Mouse (Mus musculus) kidney, postnatal 0 days (tissue): ENCODE results near the gene Zbtb38. TPM values are rescaled to one million over a fixed set of nuclear protein-coding genes. Genes with fewer than 3 reads are reported as not detected.

Experiments
- ATAC-seq: fragments of 200-750 bp; cut with Nextera tagmentation; replicated peaks from 2 replicates; pipeline ENCODE4 v1.8.0; 2017; ENCODE audit warnings: low read depth, moderate number of reproducible peaks, moderate TSS enrichment, moderate library complexity; ENCODE audit not compliant: low FRiP score
- DNase-seq: peaks from one replicate; pipeline ENCODE4 v3.0.0-alpha.2; 2016; ENCODE audit warnings: low spot score
- H3K27ac ChIP-seq: fragments of 300-500 bp; sonication (generic); 2 replicates; pipeline ENCODE4 v1.5.1; 2014; ENCODE audit warnings: mild to moderate bottlenecking
- H3K27me3 ChIP-seq: fragments of 300-500 bp; sonication (generic); 2 replicates; pipeline ENCODE4 v1.6.1; 2014; ENCODE audit warnings: low read length, mixed read lengths; ENCODE audit not compliant: insufficient read depth
- H3K36me3 ChIP-seq: fragments of 300-500 bp; sonication (generic); 2 replicates; pipeline ENCODE4 v1.6.1; 2014; ENCODE audit warnings: low read length, mixed read lengths; ENCODE audit not compliant: insufficient read depth
- H3K4me1 ChIP-seq: fragments of 300-500 bp; sonication (generic); replicated peaks from 2 replicates; pipeline ENCODE4 v1.6.1; 2014; ENCODE audit warnings: antibody characterized with exemption, low read length, mixed read lengths; ENCODE audit not compliant: insufficient read depth
- H3K4me2 ChIP-seq: fragments of 300-500 bp; sonication (generic); 2 replicates; pipeline ENCODE4 v1.6.1; 2014; ENCODE audit warnings: mild to moderate bottlenecking, low read length, moderate library complexity, mixed read lengths
- H3K4me3 ChIP-seq: fragments of 300-500 bp; sonication (generic); replicated peaks from 2 replicates; pipeline ENCODE4 v1.5.1; 2014; ENCODE audit warnings: low read depth, low read length
- H3K9ac ChIP-seq: fragments of 300-500 bp; sonication (generic); 2 replicates; pipeline ENCODE4 v1.6.1; 2014; ENCODE audit warnings: low read depth, low read length
- H3K9me3 ChIP-seq: fragments of 300-500 bp; sonication (generic); replicated peaks from 2 replicates; pipeline ENCODE4 v1.6.1; 2016; ENCODE audit warnings: low read length, inconsistent platforms, mixed read lengths
- CTCF ChIP-seq: IDR thresholded peaks from 2 replicates; pipeline ENCODE4 v1.5.1; 2016; ENCODE audit warnings: antibody characterized with exemption, low read depth, mild to moderate bottlenecking, moderate library complexity
- WGBS: fragments of 180-500 bp; shearing (Covaris S2); extraction: QIAGEN DNeasy Blood & Tissue Kit; methylation state at CpG from one replicate; pipeline ENCODE4 v1.1.7; 2014; 5-methylcytosine and 5-hydroxymethylcytosine counted together
- polyA plus RNA-seq: library from polyadenylated mRNA; unstranded; fragments of >200 nt; fragmentation: Nextera tagmentation; extraction: Ambion mirVana; gene quantifications from 2 replicates; pipeline ENCODE4 v1.2.1, GENCODE M21; 2015

Zbtb38 gene
- polyA plus RNA-seq, 1 experiment from 2014 or later: 28.3 TPM

DNA sequence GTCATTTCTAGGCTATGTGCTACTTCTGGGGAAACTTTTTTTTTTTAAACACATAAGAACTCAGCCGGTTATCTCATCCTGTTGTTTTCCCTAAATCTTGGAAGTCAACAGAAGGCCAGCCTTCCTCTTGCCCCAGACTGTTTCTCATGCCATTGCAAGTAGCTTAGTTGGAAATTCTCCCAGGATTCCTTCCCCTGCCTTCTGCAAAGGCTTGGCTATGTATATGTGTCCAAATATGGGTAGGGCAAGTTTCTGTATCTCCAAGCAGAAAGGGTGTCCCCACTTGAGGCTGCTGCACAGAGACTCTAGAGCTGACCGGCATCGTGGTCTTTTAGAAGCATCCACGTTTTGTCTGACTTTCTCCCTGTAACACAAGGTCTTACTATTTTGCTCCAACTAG, 63.6 kb downstream of the Zbtb38 start:
- no peak for TF ChIP-seq CTCF
- DNase-seq (peak; percentile 32), ATAC-seq (no peak)
- no peaks in the 10 kb centered on the region; the same call in 1 of the 2 replicates for H3K4me1 ChIP-seq
- H3K27ac ChIP-seq: no peak overlapping the region
- no peaks in the 10 kb centered on the region for H3K9me3 ChIP-seq
- H3K9ac ChIP-seq: no peak overlapping the region
- peaks cover 29% of the 10 kb centered on the region for H3K36me3 ChIP-seq
- 74% methylated on average over 4 of the region's 4 CpGs for WGBS
- H3K27me3 ChIP-seq: no peaks in the 10 kb centered on the region
- H3K4me2 ChIP-seq: no peak overlapping the region
- H3K4me3 ChIP-seq: no peak overlapping the region

GRCm38 (mm10) chr9:96688194-96688875, 64.3 kb downstream of the Zbtb38 start:
- H3K9me3 ChIP-seq: no peaks in the 10 kb centered on the region
- H3K36me3 ChIP-seq: peaks cover 29% of the 10 kb centered on the region
- WGBS: 69% methylated on average over 21 of the region's 21 CpGs
- no peak overlapping the region for H3K9ac ChIP-seq
- TF ChIP-seq CTCF: no peak
- no peak overlapping the region for H3K4me2 ChIP-seq
- ATAC-seq (no peak), DNase-seq (peak; percentile 39)
- no peaks in the 10 kb centered on the region for H3K27me3 ChIP-seq
- no peak overlapping the region for H3K27ac ChIP-seq
- H3K4me1 ChIP-seq: no peaks in the 10 kb centered on the region; the same call in 1 of the 2 replicates
- H3K4me3 ChIP-seq: no peak overlapping the region

- DNase-seq: no peak
- no peak for TF ChIP-seq CTCF
- Histone ChIP-seq H3K27ac (no peak overlapping the region), H3K4me2 (no peak overlapping the region), H3K27me3 (no peaks in the 10 kb centered on the region), H3K4me1 (no peaks in the 10 kb centered on the region; the same call in 1 of the 2 replicates), H3K9ac (no peak overlapping the region), H3K9me3 (no peaks in the 10 kb centered on the region), H3K36me3 (peaks cover 29% of the 10 kb centered on the region), H3K4me3 (no peak overlapping the region)
- no peak for ATAC-seq
- WGBS: 76% methylated on average over 20 of the region's 20 CpGs
Observed at GRCm38 (mm10) chr9:96687591-96688186, 64.9 kb downstream of the Zbtb38 start.

DNA sequence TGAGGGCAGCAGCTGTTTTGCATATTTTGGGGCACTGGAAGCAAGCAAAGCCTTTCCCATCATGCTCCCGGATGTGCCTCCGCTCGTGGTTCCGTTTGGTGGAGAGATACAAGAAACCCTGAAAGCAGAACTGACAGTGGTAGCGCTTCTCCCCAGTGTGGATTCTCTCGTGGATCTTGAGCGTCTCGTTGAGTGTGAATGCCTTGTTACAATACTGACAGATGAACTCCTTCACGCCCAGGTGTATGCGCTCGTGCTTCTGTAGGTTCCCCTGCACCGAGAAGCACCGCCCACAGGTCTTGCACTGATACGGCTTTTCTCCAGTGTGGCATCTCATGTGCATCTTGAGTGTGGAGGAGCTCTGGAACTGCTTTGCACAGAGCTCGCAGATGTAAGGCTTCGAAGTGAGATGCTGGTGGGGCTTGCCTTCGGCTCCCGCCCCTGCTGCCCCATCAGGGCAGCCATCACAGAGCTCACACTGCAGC, 67.0 kb downstream of the Zbtb38 start:
- H3K9me3 ChIP-seq: no peaks in the 10 kb centered on the region
- H3K4me1 ChIP-seq: no peaks in the 10 kb centered on the region; the same call in 1 of the 2 replicates
- DNase-seq: no peak
- H3K4me3 ChIP-seq: no peak overlapping the region
- no peak for ATAC-seq
- H3K27ac ChIP-seq: no peak overlapping the region
- no peak overlapping the region for H3K9ac ChIP-seq
- WGBS: 92% methylated on average over 18 of the region's 18 CpGs
- H3K27me3 ChIP-seq: no peaks in the 10 kb centered on the region
- TF ChIP-seq CTCF: no peak
- H3K4me2 ChIP-seq: no peak overlapping the region
- peaks cover 29% of the 10 kb centered on the region for H3K36me3 ChIP-seq

DNA sequence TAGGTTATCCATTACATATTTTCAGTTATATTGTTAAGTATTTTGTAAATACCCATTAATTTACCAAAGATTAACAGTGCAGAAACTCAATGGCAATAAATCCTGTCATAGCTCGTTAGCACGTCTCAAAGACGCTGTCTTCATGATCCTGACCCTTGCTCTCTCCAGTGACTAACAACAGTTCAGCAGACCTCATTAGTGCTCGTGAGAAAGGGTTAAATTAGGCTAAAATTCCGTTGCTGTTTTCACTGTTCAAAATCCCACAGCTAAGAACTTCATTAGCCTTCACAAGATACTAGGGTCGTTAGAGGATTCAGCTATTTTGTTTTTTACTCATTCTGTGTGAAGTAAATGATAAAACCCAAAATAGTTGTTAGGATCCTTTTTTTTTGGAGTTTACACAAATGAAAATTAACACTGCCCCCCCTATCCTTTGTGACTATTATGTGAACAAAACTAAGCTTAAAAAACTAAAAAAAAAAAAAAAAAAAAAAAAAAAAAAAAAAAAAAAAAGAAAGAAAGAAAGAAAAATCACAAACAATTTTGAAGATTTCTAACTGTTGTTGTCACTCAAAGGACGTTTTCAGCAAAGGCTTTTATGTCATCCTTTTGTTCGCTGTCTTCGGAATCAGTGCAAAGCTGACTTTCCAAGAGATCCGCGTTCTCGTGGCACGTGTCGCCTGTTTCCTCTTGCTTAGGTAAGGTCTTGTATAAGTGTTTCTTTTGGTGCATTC, 67.6 kb downstream of the Zbtb38 start:
- Histone ChIP-seq H3K4me2 (no peak overlapping the region), H3K4me3 (no peak overlapping the region), H3K27me3 (no peaks in the 10 kb centered on the region), H3K27ac (no peak overlapping the region), H3K4me1 (no peaks in the 10 kb centered on the region; the same call in 1 of the 2 replicates), H3K36me3 (peaks cover 29% of the 10 kb centered on the region), H3K9me3 (no peaks in the 10 kb centered on the region), H3K9ac (no peak overlapping the region)
- TF ChIP-seq CTCF: no peak
- 74% methylated on average over 14 of the region's 14 CpGs for WGBS
- no peak for ATAC-seq
- DNase-seq: no peak

DNA sequence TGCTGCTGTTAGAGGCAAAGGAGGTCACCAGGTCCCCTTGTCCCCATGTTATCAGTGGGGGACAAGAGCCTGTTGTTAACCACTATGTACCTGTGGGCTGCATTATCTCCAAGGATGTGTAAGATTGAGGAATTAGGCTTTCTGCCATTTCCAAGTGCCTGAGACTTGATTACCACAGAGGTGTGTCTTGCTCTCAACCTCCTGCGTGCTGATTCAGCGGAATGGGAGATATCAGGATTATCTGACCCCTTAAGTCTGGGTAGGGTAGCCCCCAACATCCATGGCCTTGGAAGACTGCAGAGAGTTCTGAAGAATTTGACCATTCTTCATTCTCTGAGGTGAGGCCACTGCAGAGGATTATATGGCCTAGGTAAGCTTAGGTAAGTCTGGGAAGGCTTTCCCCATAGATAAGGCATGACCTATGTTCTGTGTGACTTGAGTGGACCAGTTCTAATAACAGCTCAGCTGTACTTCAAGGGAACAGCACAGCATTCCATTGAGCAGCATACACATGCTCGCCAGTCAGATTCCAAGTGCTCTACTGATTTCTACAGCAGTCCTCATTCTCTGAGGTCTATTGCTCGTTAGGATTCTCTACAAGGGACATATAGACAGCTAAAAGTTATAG, 68.4 kb downstream of the Zbtb38 start:
- no peak for TF ChIP-seq CTCF

More for the DNA sequence above, 68.4 kb downstream of the Zbtb38 start:
- H3K9me3 ChIP-seq: no peaks in the 10 kb centered on the region
- H3K4me3 ChIP-seq: no peak overlapping the region
- H3K36me3 ChIP-seq: peaks cover 29% of the 10 kb centered on the region
- H3K27me3 ChIP-seq: no peaks in the 10 kb centered on the region
- no peaks in the 10 kb centered on the region; the same call in 1 of the 2 replicates for H3K4me1 ChIP-seq
- H3K27ac ChIP-seq: no peak overlapping the region
- WGBS: 88% methylated on average over 4 of the region's 4 CpGs
- no peak for DNase-seq
- H3K4me2 ChIP-seq: no peak overlapping the region
- no peak overlapping the region for H3K9ac ChIP-seq
- no peak for ATAC-seq
